Mouse (Mus musculus) left cerebral cortex, postnatal 14 days (tissue): ENCODE measurements around the gene Zswim5. TPM values are rescaled to one million over a fixed set of nuclear protein-coding genes. Genes with fewer than 3 reads are reported as not detected.

Experiments
- DNase-seq, 2 experiments: peaks; one replicate each; pipeline ENCODE4 v3.0.0; 2021 to 2022; ENCODE audit warnings: low spot score in 2 of 2, mixed read lengths in 1 of 2
- intact Hi-C: fragments of 180-260 bp; cut with DNase I; formaldehyde crosslinking; loops from one replicate; pipeline ENCODE4 v1.15.1; 2025
- total RNA-seq, 2 experiments: library from RNA; stranded (reverse); gene quantifications; 2 replicates each; pipeline ENCODE4 v1.2.3; 2021

Gene Zswim5
- total RNA-seq, 2 experiments from 2014 or later, result 7.2 to 9.0 TPM

DNA sequence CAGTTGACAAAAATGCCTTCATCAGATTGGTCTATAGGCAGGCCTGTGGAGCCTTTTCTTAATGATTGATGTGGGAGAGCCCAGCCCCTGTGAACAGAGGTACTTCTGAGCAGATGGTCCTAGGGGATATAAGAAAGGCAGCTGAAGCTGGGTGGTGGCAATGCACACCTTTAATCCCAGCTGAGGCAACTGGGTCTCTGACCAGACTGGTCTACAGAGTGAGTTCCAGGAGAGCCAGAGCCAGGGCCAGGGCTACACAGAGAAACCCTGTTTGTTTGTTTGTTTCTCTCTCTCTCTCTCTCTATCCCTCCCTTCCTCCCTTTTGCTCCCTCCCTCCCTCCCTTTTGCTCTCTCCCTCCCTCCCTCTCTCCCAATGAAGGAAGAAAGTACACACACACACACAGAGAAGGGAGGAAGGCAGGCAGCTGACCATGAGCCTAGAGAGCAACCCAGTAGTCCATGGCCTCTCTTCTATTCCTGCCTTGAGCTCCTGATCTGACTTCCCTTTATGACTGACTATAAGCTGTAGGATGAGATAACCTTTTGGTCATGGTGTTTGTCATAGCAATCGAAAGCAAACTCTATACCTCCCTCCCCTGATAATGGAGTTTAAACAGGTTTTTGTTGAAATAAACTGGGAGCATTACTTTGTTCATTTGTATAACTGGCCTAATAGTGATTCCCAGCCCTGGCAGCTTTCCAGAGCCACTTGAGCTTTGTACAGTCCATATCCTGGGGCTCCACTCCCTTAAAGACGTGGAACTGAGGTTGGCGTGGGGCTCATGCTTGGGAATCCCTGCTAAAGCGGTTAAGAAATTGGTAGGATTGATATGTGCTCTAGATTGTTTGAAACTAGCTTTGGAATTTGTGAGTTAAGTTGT is 17.3 kb downstream of the Zswim5 start:
- intact Hi-C loops, result no loop called here
- peak in 1 of 2 experiments; percentile 9 for DNase-seq

DNA sequence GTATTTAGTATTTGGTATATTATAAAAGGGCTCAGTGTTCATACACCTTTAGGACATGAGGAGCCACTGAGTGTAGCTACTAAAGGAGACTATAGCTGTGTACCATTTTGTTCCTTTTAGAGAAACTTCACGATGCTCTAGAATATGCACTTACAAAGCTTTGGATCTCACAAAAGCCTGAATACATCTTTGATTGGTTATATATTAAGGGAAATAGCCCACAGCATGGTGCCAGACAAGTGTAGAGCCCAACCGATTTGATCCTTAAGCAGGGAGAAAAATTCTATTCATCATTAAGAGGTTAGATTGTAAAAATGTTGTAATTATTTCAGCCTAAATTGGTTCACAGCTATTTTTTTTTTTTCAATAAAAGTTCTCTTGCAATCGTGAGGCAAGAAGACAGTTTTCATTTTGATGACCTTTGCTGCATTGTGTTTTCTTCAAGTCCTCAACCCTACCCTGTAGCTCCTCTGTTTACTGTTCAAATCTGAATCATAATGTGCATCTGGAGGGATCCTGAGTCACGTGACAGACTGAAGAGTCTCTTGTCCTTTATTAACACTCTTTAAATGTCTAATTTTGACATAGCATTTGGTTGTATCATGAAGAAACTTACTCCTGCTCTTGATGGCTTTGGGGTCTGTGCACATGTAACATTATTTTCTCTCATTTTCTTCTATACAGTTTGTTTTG is 33.5 kb downstream of the Zswim5 start:
- no peak for DNase-seq
- intact Hi-C loops, result no loop called here

- intact Hi-C loops, result no loop called here
Observed at GRCm38 (mm10) chr4:116911202-116911601, 34.0 kb downstream of the Zswim5 start.

GRCm38 (mm10) chr4:116913318-116913717 is 36.1 kb downstream of the Zswim5 start:
- intact Hi-C loops, result no loop called here
- no peak for DNase-seq

More at GRCm38 (mm10) chr4:116911202-116911601, 34.0 kb downstream of the Zswim5 start:
- DNase-seq, result no peak

- DNase-seq, result no peak
- intact Hi-C loops, result no loop called here
Observed at GRCm38 (mm10) chr4:116928006-116928651, 51.0 kb downstream of the Zswim5 start.

DNA sequence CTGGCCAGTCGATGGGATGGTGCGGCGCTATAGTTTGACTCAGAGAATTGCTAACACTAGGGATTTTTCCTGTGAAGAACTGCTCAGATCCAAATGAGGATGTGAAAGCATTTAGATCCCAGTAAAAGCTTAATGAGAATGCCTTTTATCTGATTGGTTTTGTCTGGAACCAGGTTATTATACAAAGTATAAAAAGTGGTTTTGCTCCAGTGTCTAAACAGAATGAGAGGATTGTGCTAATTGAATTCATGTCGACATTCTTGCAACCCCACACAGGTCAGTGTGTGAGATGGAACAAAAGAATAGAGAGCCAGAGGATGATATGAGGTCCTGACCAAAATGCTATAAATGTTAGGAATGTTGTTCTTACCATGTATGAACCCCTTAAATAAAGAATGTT is 62.4 kb downstream of the Zswim5 start:
- DNase-seq, result no peak
- intact Hi-C loops, result no loop called here

- DNase-seq, result no peak
- intact Hi-C loops, result no loop called here
Observed at GRCm38 (mm10) chr4:116942695-116943094, 65.5 kb downstream of the Zswim5 start.

GRCm38 (mm10) chr4:116944055-116944454 is 66.9 kb downstream of the Zswim5 start:
- intact Hi-C loops, result no loop called here

GRCm38 (mm10) chr4:116951642-116952041 is 74.5 kb downstream of the Zswim5 start:
- DNase-seq, result no peak
- intact Hi-C loops, result no loop called here

More at GRCm38 (mm10) chr4:116944055-116944454, 66.9 kb downstream of the Zswim5 start:
- peak; percentile 5 to 12 for DNase-seq

DNA sequence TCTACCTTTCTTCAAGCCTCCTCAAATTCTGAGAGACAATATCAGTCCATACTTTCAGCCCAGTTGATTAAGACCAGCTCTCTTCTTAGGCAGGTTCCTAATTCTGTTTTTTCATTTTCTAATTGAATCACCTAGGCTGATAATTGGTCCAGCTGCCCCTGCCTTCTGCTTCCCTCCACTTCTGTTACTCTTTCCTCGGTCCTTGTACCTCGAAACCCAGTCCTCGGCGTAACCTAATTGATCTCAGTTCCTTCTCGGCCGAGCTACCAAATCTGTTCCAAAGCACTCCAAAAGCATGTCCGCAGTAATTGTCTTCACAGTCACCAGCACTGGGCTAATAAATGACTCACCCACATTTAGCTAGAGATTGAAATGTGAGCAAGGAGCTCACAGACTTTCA is 77.8 kb downstream of the Zswim5 start:
- DNase-seq, result no peak
- intact Hi-C loops, result no loop called here

DNA sequence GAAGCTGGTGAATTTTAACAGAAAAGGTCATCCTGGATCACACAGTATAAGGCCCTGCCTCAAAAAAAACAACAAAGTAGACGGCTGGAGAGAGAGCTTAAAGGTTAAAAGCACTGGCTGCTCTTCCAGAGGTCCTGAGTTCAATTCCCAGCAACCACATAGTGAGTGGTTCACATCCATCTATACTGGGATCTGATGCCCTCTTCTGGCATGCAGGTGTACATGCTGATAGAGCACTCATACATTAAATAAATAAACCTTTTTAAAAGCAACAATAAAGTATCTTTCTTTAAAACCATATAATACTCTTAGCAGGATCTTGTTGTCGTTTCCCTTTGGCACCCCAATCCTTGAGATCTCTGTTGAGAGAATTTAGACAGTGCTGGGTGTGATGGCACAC is 99.3 kb downstream of the Zswim5 start:
- intact Hi-C loops, result no loop called here
- no peak for DNase-seq

- no peak for DNase-seq
- intact Hi-C loops, result loop anchor here (5.0 kb wide), 2 partner anchors 108 to 263 kb away; partner anchors contain the start of genes Tesk2 and Zswim5
Observed at GRCm38 (mm10) chr4:116985681-116986080, 108.5 kb downstream of the Zswim5 start.

DNA sequence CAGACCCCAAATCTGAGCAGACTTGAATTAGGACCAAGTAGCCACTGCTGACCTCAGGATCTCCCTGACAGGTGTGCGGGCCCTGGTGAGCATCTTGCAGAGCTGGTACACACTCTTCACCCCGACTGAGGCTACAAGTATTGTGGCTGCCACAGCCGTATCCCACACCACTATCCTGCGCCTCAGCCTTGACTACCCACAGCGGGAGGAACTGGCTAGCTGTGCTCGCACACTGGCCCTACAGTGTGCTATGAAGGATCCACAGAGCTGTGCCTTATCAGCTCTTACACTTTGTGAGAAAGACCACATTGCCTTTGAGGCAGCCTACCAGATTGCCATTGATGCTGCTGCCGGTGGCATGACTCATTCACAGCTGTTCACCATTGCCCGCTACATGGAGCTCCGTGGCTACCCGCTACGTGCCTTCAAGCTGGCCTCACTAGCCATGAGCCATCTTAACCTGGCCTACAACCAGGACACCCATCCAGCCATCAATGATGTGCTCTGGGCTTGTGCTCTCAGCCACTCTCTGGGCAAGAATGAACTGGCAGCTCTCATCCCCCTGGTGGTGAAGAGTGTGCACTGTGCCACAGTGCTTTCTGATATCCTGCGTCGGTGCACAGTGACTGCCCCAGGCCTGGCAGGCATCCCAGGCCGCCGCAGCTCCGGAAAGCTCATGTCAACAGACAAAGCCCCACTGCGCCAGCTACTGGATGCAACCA is 109.4 kb downstream of the Zswim5 start:
- intact Hi-C loops, result loop anchor here (5.0 kb wide), 2 partner anchors 109 to 264 kb away; partner anchors contain the start of genes Tesk2 and Zswim5

GRCm38 (mm10) chr4:116987122-116987456 is 109.9 kb downstream of the Zswim5 start:
- intact Hi-C loops, result loop anchor here (5.0 kb wide), 2 partner anchors 110 to 265 kb away; partner anchors contain the start of genes Tesk2 and Zswim5
- DNase-seq, result no peak

More for the DNA sequence above, 109.4 kb downstream of the Zswim5 start:
- DNase-seq, result peak; percentile 75 to 83

DNA sequence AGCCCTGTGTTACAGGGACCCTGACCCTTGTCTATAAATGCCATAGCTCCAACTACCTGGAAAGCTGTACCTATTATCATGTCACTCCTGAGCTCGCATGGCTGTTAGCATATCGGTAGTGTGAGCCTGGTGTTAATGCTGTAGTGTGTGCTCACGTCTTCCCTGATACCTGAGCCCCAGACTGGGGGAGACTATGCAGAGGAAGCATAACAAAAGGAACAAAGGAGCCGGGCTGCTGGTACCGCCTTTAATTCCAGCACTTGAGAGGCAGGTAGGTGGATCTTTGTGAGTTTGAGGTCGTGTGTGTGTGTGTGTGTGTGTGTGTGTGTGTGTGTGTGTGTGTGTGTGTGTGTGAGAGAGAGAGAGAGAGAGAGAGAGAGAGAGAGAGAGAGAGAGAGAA is 112.6 kb downstream of the Zswim5 start:
- intact Hi-C loops, result loop anchor here (5.0 kb wide), 2 partner anchors 112 to 267 kb away; partner anchors contain the start of genes Tesk2 and Zswim5
- no peak for DNase-seq

- intact Hi-C loops, result loop anchor here (1.0 kb wide), 1 partner anchor 164 kb away; no protein-coding TSS in a partner anchor
- peak; percentile 84 to 88 for DNase-seq
Observed at GRCm38 (mm10) chr4:116991366-116991765, 114.2 kb downstream of the Zswim5 start.

- peak; percentile 95 for DNase-seq
- intact Hi-C loops, result loop anchor here (2.0 kb wide), 1 partner anchor 127 kb away; no protein-coding TSS in a partner anchor
Observed at GRCm38 (mm10) chr4:116993672-116994621, 116.8 kb downstream of the Zswim5 start, which contains the start of gene Urod. Gene Urod (minus strand): TSS chr4:116994413.
